Comparison of ENCODE assay signal across 9 mouse cellular contexts in genomic region chr11:98932293-98933091, GRCm38 (mm10). TPM values are rescaled to one million over a fixed set of nuclear protein-coding genes. Genes with fewer than 3 reads are reported as not detected.
A peak's percentile ranks its signal among the peaks of the same experiment; 100 is the strongest.
DNase-seq lines count a peak whose midpoint lies in the region; ATAC-seq and TF ChIP-seq lines count a peak whose summit lies in the region.
"Had no signal": no experiment of that assay in that cellular context is flagged by ENCODE, and none has a peak within 500 bp of the region (broad histone marks: within the 10 kb centered on the region; RNA-seq: fewer than 3 reads in every experiment).

No protein-coding gene starts in this region.

- no peak for DNase-seq in forebrain, embryonic 11.5 days (ENCODE audit: low spot score)
- peak; percentile 49 for DNase-seq in thymus, postnatal 4 days
- DNase-seq in thymus, postnatal 10 days (ENCODE audit: low spot score in 2 of 2): no peak
- no peak for DNase-seq in frontal cortex, postnatal 36 days (ENCODE audit: low spot score in 2 of 2)
- no peak for DNase-seq in layer of hippocampus, adult 2 months (ENCODE audit: low spot score in 2 of 2)

- H3K9ac ChIP-seq in forebrain, embryonic 12.5 days: 0 out of 2 replicates have a peak overlapping the region, but pooled peaks have one; percentile 12
- no peak overlapping the region for H3K9ac ChIP-seq in forebrain, embryonic 11.5 days (ENCODE audit: low read length)
- H3K9ac ChIP-seq in intestine, postnatal 0 days (ENCODE audit: low read depth, low read length): no peak overlapping the region
- H3K9ac ChIP-seq in stomach, embryonic 15.5 days: no peak overlapping the region

- WGBS in forebrain, embryonic 12.5 days: 53% methylated on average over 19 of the region's 19 CpGs
- 46% methylated on average over 19 of the region's 19 CpGs for WGBS in forebrain, embryonic 11.5 days
- WGBS in intestine, postnatal 0 days: 23% methylated on average over 19 of the region's 19 CpGs
- WGBS in stomach, embryonic 15.5 days: 11% methylated on average over 19 of the region's 19 CpGs

- no peak for ATAC-seq in forebrain, embryonic 12.5 days (ENCODE audit: low FRiP score)
- ATAC-seq in forebrain, embryonic 11.5 days (replicated peaks; ENCODE audit: low FRiP score): no peak
- ATAC-seq in intestine, postnatal 0 days: no peak
- no peak for ATAC-seq in stomach, embryonic 15.5 days (ENCODE audit: insufficient read depth, low FRiP score, low read depth)

- no peak overlapping the region for H3K4me3 ChIP-seq in forebrain, embryonic 12.5 days (replicated peaks)
- H3K4me3 ChIP-seq in forebrain, embryonic 11.5 days (ENCODE audit: low read depth, low read length): no peak overlapping the region
- no peak overlapping the region for H3K4me3 ChIP-seq in intestine, postnatal 0 days (ENCODE audit: low read depth, low read length)
- no peak overlapping the region for H3K4me3 ChIP-seq in stomach, embryonic 15.5 days (replicated peaks)
- no peak overlapping the region for H3K4me3 ChIP-seq in layer of hippocampus, adult 2 months

- H3K36me3 ChIP-seq in forebrain, embryonic 12.5 days (replicated peaks): no peaks in the 10 kb centered on the region
- H3K36me3 ChIP-seq in forebrain, embryonic 11.5 days (ENCODE audit: control insufficient read depth, insufficient read depth, low read length): no peaks in the 10 kb centered on the region
- H3K36me3 ChIP-seq in intestine, postnatal 0 days (ENCODE audit: control insufficient read depth, insufficient read depth): no peaks in the 10 kb centered on the region
- no peaks in the 10 kb centered on the region for H3K36me3 ChIP-seq in stomach, embryonic 15.5 days

- peaks cover 78% of the 10 kb centered on the region for H3K4me1 ChIP-seq in forebrain, embryonic 12.5 days
- H3K4me1 ChIP-seq in forebrain, embryonic 11.5 days (replicated peaks; ENCODE audit: control insufficient read depth, insufficient read depth, low read length): peaks cover 48% of the 10 kb centered on the region
- peaks cover 37% of the 10 kb centered on the region for H3K4me1 ChIP-seq in intestine, postnatal 0 days (replicated peaks; ENCODE audit: control insufficient read depth, insufficient read depth, low read length)
- H3K4me1 ChIP-seq in stomach, embryonic 15.5 days: peaks cover 89% of the 10 kb centered on the region

- no peaks in the 10 kb centered on the region for H3K9me3 ChIP-seq in forebrain, embryonic 12.5 days
- no peaks in the 10 kb centered on the region for H3K9me3 ChIP-seq in forebrain, embryonic 11.5 days (ENCODE audit: control insufficient read depth, low read length)
- no peaks in the 10 kb centered on the region for H3K9me3 ChIP-seq in intestine, postnatal 0 days (ENCODE audit: control insufficient read depth)
- no peaks in the 10 kb centered on the region for H3K9me3 ChIP-seq in stomach, embryonic 15.5 days

- H3K4me2 ChIP-seq in forebrain, embryonic 12.5 days: peak overlapping the region; percentile 10; the same call in 1 of the 2 replicates
- H3K4me2 ChIP-seq in forebrain, embryonic 11.5 days (ENCODE audit: low read depth, low read length, severe bottlenecking): no peak overlapping the region
- peak overlapping the region; percentile 21; the same call in 1 of the 2 replicates for H3K4me2 ChIP-seq in intestine, postnatal 0 days (replicated peaks; ENCODE audit: low read depth)
- peak overlapping the region; percentile 36 for H3K4me2 ChIP-seq in stomach, embryonic 15.5 days

- no peak for TF ChIP-seq CTCF in intestine, postnatal 0 days (IDR thresholded peaks at IDR 0.05; ENCODE audit: low read depth)
- no peak for TF ChIP-seq CTCF in layer of hippocampus, adult 2 months (conservative IDR thresholded peaks at IDR 0.05)

- no peak overlapping the region for H3K27ac ChIP-seq in forebrain, embryonic 12.5 days
- no peak overlapping the region for H3K27ac ChIP-seq in forebrain, embryonic 11.5 days (ENCODE audit: low read depth, low read length)
- no peak overlapping the region for H3K27ac ChIP-seq in intestine, postnatal 0 days (ENCODE audit: low read depth, low read length)
- H3K27ac ChIP-seq in stomach, embryonic 15.5 days: peak overlapping the region; percentile 88
- no peak overlapping the region for H3K27ac ChIP-seq in layer of hippocampus, adult 2 months

- H3K27me3 ChIP-seq in forebrain, embryonic 12.5 days: peaks cover 44% of the 10 kb centered on the region
- peaks cover 4% of the 10 kb centered on the region; the same call in 1 of the 2 replicates for H3K27me3 ChIP-seq in forebrain, embryonic 11.5 days (ENCODE audit: control insufficient read depth, insufficient read depth, low read length)
- no peaks in the 10 kb centered on the region for H3K27me3 ChIP-seq in intestine, postnatal 0 days (replicated peaks; ENCODE audit: control insufficient read depth, insufficient read depth, low read length)
- no peaks in the 10 kb centered on the region for H3K27me3 ChIP-seq in stomach, embryonic 15.5 days (replicated peaks)

RNA-seq across cellular contexts. Expression of gene Rara, which starts 4.9 kb away (rescaled TPM):
- 14.0 and 16.4 TPM in 2 replicates for polyA plus RNA-seq in forebrain, embryonic 12.5 days (2016; fragmentation: Nextera tagmentation; extraction: Ambion mirVana)
- 23.3 and 25.2 TPM in 2 replicates for polyA plus RNA-seq in forebrain, embryonic 11.5 days (2014; fragmentation: Nextera tagmentation; extraction: Ambion mirVana)
- 22.2 and 22.4 TPM in 2 replicates for polyA plus RNA-seq in intestine, postnatal 0 days (2015; fragmentation: Nextera tagmentation; extraction: Ambion mirVana)
- 34.0 and 41.0 TPM in 2 replicates for polyA plus RNA-seq in stomach, embryonic 15.5 days (2015; fragmentation: Nextera tagmentation; extraction: Ambion mirVana)
- total RNA-seq in layer of hippocampus, adult 2 months (2021): 10 to 100 TPM; 15.4 to 19.0 TPM

RNA-seq across cellular contexts. Expression of gene Cdc6, which starts 24.9 kb away (rescaled TPM):
- 38.0 and 43.1 TPM in 2 replicates for polyA plus RNA-seq in forebrain, embryonic 12.5 days (2016; fragmentation: Nextera tagmentation; extraction: Ambion mirVana)
- 52.8 and 54.7 TPM in 2 replicates for polyA plus RNA-seq in forebrain, embryonic 11.5 days (2014; fragmentation: Nextera tagmentation; extraction: Ambion mirVana)
- polyA plus RNA-seq in intestine, postnatal 0 days (2015; fragmentation: Nextera tagmentation; extraction: Ambion mirVana): 4.0 and 4.5 TPM in 2 replicates
- 28.8 and 30.3 TPM in 2 replicates for polyA plus RNA-seq in stomach, embryonic 15.5 days (2015; fragmentation: Nextera tagmentation; extraction: Ambion mirVana)
- under 1 TPM; 0.52 to 0.64 TPM for total RNA-seq in layer of hippocampus, adult 2 months (2021)

RNA-seq across cellular contexts. Expression of gene Gjd3, which starts 50.3 kb away (rescaled TPM):
- 0.24 and 0.47 TPM in 2 replicates for polyA plus RNA-seq in forebrain, embryonic 12.5 days (2016; fragmentation: Nextera tagmentation; extraction: Ambion mirVana)
- polyA plus RNA-seq in forebrain, embryonic 11.5 days (2014; fragmentation: Nextera tagmentation; extraction: Ambion mirVana): 0.23 TPM in 1 of 2 replicates, not detected in the other
- polyA plus RNA-seq in intestine, postnatal 0 days (2015; fragmentation: Nextera tagmentation; extraction: Ambion mirVana): 0.61 and 0.80 TPM in 2 replicates
- 0.42 and 0.43 TPM in 2 replicates for polyA plus RNA-seq in stomach, embryonic 15.5 days (2015; fragmentation: Nextera tagmentation; extraction: Ambion mirVana)
- total RNA-seq in layer of hippocampus, adult 2 months (2021): 1 to 10 TPM; 1.3 to 2.0 TPM
- total RNA-seq: gastrocnemius, postnatal 36 days had no signal
